Mouse (Mus musculus) neutrophil, adult 5-6 weeks (primary cell): Measurements from ENCODE around the gene Pnp2. TPM values are rescaled to one million over a fixed set of nuclear protein-coding genes. Genes with fewer than 3 reads are reported as not detected.
"Not testable (repeated sequence)": the region's sequence is repeated elsewhere in the genome, so short reads cannot be mapped to it uniquely, and the experiment has no call there.

Experiments used
- ATAC-seq: fragments of 151-379, 151-347 bp; 2 replicates; pipeline ENCODE4 v1.8.0; 2017; ENCODE audit warnings: mild to moderate bottlenecking, moderate TSS enrichment; ENCODE audit not compliant: insufficient number of reproducible peaks, poor library complexity, low FRiP score, severe bottlenecking; ENCODE audit errors: extremely low read depth
- total RNA-seq: library from RNA; stranded (forward); fragments of 200-1000 nt; gene quantifications from 2 replicates; pipeline ENCODE4 v1.2.3, GENCODE M21; 2017

Pnp2 gene
- total RNA-seq, 1 experiment from 2014 or later = 1.4 TPM

DNA sequence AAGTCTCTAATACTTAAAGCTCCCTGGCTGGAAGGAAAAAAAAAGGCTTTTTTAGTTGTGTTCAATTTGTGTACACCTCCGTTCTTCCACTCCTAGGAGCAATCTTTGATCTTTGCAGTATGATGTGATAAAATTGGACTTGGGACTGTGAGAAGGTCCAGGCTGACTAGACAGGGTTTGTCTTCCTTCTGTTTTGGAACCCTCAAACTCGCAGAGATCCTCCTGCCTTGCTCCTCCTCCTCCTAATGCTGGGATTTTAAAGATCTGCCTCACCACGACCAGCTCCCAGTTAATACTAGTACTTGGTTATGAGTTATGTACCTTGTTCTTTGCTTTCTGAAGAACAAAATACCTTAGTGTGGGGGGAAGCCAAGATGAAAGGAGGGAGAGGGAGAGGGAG, 10.3 kb upstream of the Pnp2 start:
- ATAC-seq = not testable (repeated sequence)

DNA sequence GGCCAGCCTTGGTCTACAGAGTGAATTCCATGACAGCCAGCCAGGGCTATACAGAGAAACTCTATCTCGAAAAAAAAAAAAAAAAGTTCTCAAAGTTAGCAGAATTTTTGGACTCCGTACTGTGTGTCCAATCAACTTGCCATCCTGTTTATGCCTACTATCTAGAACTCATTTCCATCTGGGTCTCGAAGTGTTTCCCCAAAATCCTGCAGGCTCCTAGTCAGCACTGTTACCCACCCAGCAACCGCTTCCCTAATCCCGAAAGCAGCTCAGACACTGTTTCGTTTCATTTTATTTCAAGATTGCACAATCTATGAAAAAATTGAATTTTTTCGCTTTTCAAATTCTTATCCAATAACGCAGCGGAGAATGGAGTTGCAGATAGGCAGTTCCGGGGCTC, 305 bp upstream of the Pnp2 start:
- no peak for ATAC-seq

DNA sequence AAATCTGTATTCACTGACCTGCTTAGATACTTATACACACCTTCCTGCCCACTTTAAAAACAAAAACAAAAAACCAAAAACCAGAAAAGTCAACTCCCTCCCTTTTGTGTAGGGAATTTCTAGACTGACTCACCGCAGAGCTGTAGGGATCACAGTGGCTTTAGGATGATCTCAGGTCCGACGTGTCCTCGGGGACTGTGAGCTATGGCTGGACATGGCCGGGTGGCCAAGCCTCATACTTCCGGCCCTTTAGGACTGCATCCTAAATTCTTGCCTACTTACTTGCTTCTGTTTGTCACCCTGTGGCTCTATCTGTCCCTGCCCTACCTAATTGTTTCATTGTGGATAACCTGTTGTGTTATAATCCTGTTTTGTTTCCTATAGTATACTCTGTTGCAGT, 932 bp downstream of the Pnp2 start:
- ATAC-seq = not testable (repeated sequence)

DNA sequence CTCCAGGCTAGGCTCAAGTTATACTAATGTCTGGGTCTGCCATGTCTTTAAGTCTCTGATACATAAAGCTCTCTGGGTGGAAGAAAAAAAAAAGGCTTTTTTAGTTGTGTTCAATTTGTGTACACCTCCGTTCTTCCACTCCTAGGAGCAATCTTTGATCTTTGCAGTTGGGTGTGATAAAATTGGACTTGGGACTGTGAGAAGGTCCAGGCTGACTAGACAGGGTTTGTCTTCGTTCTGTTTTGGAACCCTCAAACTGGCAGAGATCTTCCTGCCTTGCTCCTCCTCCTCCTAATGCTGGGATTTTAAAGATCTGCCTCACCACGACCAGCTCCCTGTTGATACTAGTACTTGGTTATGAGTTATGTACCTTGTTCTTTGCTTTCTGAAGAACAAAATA, 1.4 kb downstream of the Pnp2 start:
- not testable (repeated sequence) for ATAC-seq

DNA sequence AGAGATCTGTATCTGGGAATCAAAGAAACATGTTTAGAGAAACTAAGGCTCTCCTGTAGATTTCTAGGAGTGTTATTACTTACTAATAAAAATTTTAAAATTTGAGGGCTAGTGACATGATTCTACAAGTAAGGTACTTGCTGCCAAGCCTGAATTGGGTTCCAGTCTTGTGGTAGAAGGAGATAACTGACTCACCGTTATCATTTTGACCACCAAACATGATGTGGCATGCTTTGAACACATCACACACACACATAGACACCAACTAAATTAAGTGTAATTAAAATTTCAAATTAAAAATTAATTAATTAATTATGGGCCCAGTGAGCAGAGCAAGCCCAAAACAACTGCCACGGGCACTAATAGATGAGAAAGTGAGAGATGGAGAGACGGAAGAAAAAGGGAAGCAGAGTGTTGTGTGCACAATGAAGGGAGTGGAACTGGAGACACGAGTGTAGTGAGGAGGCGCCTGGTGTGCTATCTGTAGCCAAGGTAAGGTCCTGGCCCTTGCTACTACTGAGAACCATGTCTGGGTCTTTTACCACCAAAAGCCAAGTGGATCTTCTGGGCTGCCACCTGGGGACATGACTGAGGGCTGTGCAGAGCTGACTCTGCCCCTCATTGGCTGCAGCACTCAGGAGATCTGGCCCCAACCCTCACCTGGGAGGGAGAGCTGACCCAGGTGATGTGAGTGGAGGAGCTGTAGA, 2.6 kb downstream of the Pnp2 start:
- ATAC-seq = not testable (repeated sequence)

DNA sequence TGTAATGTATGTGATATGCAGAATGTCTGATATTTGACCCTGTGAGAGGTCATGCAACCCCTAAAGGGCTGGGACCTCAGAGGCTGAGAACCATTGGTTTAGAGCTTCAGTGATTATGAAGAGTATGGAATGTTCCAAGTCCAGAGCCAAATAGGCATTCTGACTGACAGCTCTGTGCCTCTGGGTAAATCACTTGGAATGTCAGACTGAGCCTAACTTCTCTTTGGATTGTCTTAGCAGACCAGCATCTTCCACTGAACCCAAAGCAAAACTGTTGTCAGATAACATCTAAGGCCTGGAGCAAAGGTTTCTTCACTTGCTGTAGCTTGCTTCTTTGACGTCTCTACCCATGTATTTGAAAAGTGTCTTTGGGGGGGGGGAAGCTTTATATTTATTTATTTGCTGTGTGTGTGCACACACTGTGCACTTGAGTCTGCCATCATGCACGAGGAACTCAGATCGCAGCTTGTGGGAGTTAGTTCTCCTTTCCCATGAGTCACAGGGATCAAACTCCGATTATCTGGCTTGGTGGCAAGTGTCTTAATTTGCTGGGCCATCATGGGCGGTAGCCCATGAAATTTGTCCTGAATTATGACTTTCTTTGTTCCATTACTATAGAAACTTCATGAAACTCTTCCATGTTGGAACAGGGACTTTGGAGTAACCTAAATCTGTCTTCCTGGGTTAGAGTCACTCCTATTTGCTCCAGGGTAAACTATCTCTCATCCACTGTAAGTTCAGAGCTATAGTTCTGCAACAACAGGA, 12.6 kb downstream of the Pnp2 start:
- ATAC-seq = no peak

DNA sequence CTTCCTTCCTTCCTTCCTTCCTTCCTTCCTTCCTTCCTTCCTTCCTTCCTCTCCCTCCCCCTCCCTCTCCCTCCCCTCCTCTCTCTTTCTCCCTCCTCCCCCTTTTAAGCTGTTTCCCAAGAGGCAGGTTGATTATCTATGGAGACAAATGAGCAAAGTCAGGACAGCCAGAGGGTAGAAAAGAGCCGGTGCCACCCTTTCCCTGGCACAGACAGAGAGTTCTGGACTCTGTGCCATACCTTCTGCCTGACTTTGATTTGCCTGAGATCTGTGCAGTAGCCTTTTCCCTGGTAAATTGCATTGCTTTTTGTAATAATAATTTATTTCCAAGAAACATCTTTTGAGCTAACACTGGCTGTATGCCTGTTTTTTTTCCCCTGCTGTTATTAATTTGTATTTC, 13.2 kb downstream of the Pnp2 start:
- no peak for ATAC-seq

DNA sequence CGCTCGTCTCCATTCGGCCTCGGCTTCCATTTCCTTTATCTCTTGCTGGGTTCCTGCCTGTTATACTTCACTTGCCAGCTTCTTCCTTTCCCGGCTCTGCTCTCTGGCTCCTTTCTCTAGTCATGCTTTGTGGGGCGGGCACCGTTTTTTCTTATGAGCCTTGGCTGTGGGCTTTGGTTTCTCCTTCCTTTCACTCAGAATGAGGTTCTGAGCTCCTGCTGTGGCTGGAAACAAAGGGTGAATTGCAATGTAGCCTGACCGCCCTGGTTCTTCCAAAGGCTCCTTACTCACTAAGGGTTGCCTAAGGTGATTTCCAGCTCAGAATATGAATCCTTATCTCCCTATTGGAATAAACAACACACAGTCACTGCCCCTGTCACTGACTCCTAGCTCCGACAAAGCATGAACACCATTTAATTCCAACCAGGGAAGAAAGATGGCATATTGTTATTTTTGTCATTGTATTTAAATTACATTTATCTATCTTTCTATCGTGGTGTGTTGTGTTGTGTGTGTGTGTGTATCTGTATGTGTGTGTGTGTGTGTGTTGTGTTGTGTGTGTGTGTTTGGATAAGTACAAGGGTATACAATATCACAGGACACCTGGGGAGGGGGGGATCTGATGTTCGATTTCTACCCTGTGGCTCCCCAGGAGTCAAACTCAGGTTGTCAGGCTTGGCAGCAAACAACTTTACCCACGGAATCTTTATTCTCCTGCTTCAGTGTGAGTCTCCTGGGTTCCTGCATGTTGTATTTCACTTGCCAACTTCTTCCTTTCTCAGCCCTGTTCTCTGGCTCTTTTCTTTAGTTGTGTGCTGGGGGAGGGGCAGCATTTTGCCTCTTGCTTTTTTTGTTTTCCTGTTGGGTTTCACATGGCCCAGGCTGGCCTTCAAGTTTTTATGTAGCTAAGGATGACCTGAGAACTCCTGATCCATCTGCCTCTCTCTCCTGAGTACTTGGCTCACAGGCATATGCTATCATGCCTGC, 14.1 kb downstream of the Pnp2 start:
- no peak for ATAC-seq

DNA sequence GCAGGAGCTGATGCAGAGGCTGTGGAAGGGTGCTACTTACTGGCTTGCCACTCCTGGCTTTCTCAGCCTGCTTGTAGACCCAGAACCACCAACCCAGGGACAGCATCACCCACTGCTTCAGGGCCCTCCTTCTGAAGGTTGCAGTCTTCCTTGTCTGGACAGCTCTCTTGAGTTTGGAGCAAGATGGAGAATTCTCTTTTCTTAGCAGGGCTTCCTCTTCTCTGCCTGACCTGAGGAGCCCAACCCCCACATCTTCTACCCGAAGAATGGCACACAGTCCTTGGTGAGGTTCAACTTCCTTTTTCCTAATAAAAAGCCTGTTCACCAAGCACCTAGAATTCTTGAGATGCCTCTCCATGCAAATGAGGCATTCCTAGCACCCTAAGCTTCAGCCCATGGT, 15.0 kb downstream of the Pnp2 start:
- peak; percentile 56 for ATAC-seq

DNA sequence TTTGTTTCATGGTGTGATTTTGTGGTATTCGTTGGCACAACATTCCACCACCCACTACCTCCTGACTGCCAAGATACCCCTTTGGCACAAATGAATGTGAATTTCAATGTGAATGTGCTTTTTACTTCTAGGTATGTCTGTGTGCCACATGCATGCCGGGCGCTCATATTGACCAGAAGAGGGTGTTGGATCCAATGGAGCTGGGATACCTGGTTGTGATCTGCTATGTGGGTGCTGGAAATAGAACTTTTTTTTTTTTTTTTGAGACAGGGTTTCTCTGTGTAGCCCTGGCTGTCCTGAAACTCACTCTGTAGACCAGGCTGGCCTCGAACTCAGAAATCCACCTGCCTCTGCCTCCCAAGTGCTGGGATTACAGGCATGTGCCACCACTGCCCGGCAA, 17.3 kb downstream of the Pnp2 start:
- not testable (repeated sequence) for ATAC-seq

DNA sequence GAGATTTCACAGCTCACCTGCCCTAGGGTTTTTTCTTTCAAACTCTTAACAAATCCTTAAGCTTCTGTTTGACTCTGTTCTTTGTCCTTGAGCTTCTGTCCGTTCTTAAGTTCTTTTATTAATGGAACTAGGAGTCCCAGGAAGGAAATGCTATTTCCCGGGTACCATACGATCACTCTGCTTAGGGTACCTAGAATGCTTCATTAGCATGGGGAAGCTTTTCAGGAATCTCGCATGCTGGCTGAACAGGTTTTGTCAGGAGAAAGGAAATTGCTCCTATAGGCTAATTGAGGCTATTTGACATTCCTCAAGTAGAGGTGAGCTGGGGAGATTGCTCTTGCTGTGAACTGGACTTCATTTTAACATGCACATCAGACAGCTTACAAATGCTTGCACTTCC, 17.9 kb downstream of the Pnp2 start:
- ATAC-seq = no peak

DNA sequence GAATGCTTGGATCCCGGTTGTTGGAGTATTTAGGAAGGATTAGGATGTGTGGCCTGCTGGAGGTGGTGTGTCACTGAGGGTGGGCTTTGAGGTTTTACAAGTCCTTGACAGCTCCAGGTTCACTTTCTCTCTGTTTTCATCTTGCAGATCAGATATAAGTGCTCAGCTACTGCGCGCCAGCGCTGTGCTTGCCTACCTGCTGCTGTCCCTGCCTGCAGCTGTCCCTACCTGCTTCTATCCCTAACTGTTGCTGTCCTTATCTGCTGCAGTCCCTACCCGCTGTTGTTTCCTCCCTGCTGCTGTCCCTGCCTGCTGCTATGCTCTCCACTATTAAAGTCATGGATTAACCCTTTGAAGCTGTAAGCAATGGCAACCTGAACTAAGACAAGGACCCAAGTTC, 19.2 kb downstream of the Pnp2 start:
- ATAC-seq = no peak

DNA sequence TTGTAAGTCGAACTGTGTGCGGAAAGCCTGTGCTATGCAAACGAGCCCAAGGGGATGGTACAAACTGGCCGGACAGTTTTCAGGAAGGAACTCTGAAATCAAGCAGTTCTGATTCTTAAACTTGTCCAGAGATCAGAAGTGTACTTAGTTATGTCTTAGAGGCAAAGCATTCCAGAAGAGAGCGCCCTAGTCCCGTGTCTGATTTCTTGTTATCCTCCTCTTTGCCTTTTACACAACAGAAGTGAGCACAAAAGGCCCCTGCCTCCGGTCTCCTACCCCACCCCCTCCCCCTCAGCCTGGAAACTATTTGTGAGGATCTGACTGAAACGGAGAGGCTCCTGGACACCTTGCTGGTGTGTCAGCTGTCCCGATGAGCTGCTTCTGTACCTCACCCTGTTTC, 20.9 kb downstream of the Pnp2 start:
- peak; percentile 20; the same call in 1 of the 2 replicates for ATAC-seq

DNA sequence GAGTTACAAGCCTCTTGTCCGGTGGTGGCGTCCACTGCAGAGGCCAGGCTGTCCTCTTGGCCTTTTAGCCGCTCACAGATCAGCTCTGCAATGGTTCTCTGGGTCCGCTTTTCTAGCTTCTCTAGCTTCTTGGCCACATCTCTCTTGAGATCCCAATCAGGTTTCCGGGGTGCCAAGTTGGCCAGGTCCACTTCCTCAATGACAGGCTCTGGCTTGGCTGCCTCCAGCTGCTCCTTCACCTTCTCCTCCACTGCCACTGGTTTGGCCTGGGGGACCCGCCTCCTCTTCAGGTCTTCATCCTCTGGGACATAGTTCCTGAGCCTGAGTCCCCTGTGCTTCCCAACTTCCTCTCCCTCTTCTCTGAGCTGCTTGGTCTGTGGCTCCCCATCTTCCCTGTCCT, 22.7 kb downstream of the Pnp2 start:
- peak; percentile 51 for ATAC-seq

DNA sequence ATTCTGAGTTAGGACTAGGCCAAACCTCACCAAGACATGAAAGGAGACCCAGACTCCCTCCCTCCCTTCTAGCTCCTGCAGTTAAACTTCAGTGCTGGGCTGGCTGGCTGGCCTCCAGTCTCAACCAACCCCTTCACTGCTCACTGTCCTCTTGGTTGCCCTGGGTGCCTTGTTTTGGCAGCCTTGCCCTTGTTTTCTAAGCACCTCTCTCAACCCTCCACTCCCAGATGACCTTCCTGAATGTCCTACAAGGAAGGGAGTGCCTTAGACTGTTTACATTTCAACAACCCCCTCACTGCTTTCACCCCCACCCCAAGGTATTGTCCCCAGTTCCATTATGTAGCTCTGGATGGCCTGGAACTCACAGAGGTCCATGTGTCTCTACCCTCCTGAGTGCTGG, 23.8 kb downstream of the Pnp2 start:
- no peak for ATAC-seq

DNA sequence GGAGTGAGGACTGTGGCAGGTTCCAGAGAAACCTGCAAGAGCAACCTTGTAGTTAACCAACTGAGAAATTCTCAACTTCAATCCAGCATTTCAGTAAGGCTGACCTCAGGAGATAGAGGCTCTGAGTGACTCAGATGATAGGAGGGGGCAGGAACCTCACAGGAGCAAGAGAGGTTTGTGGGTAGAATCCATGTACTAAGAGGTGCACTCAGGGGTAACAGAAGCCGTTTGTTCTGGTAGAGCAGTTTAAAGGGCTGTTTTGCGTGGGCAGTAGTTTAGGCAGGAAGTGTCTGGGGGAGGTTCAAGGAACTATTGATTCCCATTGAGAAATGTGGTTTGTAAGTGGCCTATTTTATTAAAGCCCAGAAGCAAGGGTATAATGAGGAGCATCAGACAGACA, 25.4 kb downstream of the Pnp2 start:
- peak; percentile 35; the same call in 1 of the 2 replicates for ATAC-seq

DNA sequence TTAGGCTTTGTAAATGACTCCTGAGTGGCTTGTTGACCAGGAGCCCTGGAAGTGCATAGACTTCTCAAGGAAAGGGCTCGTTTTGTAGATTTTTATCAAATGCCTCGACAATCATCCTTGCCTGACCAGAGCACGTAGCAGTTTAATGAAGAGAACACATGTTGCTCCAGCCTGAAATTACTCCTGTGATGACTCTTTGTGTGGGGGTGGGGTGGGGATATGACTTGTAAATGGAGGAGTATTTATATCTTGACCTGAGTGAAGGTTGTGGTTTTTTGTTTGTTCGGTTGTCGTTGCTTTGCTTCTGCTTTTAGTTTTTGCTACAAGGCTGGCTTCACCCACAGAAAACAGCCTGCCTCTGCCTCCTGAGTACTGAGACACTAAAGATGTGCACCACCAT, 26.0 kb downstream of the Pnp2 start:
- ATAC-seq = peak; percentile 17; the same call in 1 of the 2 replicates

DNA sequence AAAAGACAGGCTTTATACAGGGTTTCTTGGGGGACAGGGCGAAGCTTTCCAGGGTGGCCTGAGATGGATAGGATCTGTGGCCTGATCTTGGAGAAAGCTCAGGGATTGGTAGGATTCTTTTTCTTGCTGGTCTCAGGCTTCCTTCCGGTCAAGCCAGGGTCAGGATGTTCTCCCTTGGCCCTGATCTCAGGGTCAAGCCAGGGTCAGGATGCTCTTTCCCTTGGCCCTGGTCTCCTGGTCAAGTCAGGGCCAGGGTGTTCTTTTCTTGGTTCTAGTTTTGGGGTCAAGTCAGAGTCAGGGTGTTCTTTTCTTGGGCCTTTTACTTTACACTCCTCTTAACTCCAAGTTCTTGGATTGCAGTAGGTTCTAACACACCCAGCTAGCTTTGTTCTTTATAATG, 31.9 kb downstream of the Pnp2 start:
- ATAC-seq = no peak

DNA sequence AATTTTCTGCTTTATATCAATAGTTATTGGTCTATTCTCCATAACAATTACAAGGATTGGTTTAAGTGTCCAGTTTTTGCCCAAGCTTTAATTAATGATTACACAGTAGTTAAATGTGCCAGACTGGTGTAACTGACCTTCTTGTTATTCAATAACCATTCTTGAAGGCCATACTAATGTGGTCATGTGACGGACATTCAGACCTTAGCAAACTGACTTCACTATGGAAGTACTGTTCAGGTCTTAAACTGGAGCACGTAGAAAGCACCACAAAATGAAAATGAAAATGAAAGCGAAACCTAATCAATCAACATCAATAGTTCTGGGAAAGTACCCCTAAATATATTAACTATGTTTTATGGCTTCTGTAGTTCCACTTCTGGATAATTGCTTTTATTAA, 35.2 kb downstream of the Pnp2 start:
- ATAC-seq = no peak
